Mouse (Mus musculus): Measurements from ENCODE around the gene AI837181. TPM values are rescaled to one million over a fixed set of nuclear protein-coding genes. Genes with fewer than 3 reads are reported as not detected.

Gene AI837181
- polyA plus RNA-seq, 1 experiment from 2014 or later, result 10.2 TPM

DNA sequence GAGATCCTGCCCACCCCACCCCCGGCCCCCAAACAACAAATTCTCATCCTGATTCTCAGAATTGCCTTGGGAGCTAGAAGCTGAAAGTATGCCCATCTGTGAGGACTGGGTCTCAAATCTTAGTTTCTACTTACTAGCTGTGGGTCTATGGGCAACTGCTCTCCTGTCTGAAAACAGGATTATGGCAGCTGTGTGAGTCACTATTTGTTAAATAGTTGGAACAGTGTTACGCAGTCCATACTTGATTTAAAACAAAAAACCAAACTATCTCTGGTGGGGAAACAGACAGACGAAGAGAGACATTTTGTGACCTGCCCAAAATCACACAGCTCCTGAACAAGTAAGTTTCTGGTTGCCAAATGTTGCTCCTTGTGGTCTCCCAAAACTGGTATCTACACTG lies 24.7 kb downstream of the AI837181 start:
- peaks cover 10% of the 10 kb centered on the region for H3K4me1 ChIP-seq (ENCODE audit: control insufficient read depth, insufficient read depth, low read length)
- 76% methylated on average over 3 of the region's 3 CpGs for WGBS
- no peaks in the 10 kb centered on the region for H3K9me3 ChIP-seq (ENCODE audit: control insufficient read depth, low read length)
- H3K4me3 ChIP-seq (ENCODE audit: low read length), result no peak overlapping the region
- no peak overlapping the region for H3K27ac ChIP-seq (ENCODE audit: low read length)
- H3K9ac ChIP-seq (ENCODE audit: low read depth, low read length), result no peak overlapping the region
- no peaks in the 10 kb centered on the region; the same call in 1 of the 2 replicates for H3K36me3 ChIP-seq (ENCODE audit: control insufficient read depth, insufficient read depth, low read length)
- no peak overlapping the region for H3K4me2 ChIP-seq (ENCODE audit: low read depth, low read length)
- no peak for ATAC-seq
- peaks cover 28% of the 10 kb centered on the region for H3K27me3 ChIP-seq (replicated peaks; ENCODE audit: control insufficient read depth, insufficient read depth, low read length)

DNA sequence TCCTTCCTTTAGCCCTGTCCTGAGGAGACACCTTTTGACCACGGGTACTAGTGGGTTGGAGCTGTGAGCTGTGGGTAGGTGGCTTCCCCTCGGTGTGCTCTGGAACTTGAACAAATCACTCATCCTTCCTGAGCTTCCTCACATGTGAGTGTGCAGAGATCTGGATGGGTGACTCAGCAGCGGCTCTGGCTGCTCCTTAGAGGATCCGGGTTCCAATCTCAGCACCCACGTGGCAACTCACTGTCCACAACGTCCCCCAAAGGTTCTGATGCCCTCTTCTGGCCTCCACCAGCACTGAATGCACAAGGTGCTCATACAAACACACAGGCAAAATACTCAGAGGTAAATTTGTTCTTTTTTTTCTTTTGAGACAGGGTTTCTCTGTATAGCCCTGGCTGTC lies 26.8 kb downstream of the AI837181 start:
- 80% methylated on average over 6 of the region's 6 CpGs for WGBS
- Histone ChIP-seq H3K4me1 (ENCODE audit: control insufficient read depth, insufficient read depth, low read length) (peaks cover 30% of the 10 kb centered on the region), H3K9me3 (ENCODE audit: control insufficient read depth, low read length) (no peaks in the 10 kb centered on the region), H3K4me3 (ENCODE audit: low read length) (no peak overlapping the region), H3K36me3 (ENCODE audit: control insufficient read depth, insufficient read depth, low read length) (no peaks in the 10 kb centered on the region; the same call in 1 of the 2 replicates), H3K9ac (ENCODE audit: low read depth, low read length) (no peak overlapping the region), H3K4me2 (ENCODE audit: low read depth, low read length) (no peak overlapping the region), H3K27me3 (replicated peaks; ENCODE audit: control insufficient read depth, insufficient read depth, low read length) (peaks cover 28% of the 10 kb centered on the region), H3K27ac (ENCODE audit: low read length) (no peak overlapping the region)
- no peak for ATAC-seq

DNA sequence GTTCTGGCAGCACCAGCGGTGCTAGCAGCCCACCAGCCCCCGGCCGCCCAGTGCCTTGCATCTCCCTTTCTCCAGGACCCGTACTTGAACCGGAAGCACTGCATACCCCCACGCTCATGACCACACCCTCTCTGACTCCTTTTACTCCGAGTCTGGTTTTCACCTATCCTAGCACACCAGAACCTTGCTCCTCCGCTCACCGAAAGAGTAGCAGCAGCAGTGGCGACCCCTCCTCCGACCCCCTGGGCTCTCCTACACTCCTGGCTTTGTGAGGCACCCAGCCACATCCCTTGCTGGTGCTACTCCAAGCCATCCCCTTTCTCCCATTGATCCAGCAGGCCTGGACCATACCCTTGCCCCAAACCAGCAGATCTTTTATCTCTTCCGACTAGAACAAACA lies 30.1 kb downstream of the AI837181 start:
- ATAC-seq, result no peak
- H3K36me3 ChIP-seq (ENCODE audit: control insufficient read depth, insufficient read depth, low read length), result no peaks in the 10 kb centered on the region; the same call in 1 of the 2 replicates
- H3K4me3 ChIP-seq (ENCODE audit: low read length), result peak overlapping the region; percentile 65
- H3K9me3 ChIP-seq (ENCODE audit: control insufficient read depth, low read length), result no peaks in the 10 kb centered on the region
- 82% methylated on average over 12 of the region's 12 CpGs for WGBS
- peak overlapping the region; percentile 98 for H3K4me2 ChIP-seq (ENCODE audit: low read depth, low read length)
- H3K9ac ChIP-seq (ENCODE audit: low read depth, low read length), result peak overlapping the region; percentile 85; the same call in 1 of the 2 replicates
- no peak overlapping the region for H3K27ac ChIP-seq (ENCODE audit: low read length)
- peaks cover 5% of the 10 kb centered on the region for H3K27me3 ChIP-seq (replicated peaks; ENCODE audit: control insufficient read depth, insufficient read depth, low read length)
- H3K4me1 ChIP-seq (ENCODE audit: control insufficient read depth, insufficient read depth, low read length), result peaks cover 22% of the 10 kb centered on the region

DNA sequence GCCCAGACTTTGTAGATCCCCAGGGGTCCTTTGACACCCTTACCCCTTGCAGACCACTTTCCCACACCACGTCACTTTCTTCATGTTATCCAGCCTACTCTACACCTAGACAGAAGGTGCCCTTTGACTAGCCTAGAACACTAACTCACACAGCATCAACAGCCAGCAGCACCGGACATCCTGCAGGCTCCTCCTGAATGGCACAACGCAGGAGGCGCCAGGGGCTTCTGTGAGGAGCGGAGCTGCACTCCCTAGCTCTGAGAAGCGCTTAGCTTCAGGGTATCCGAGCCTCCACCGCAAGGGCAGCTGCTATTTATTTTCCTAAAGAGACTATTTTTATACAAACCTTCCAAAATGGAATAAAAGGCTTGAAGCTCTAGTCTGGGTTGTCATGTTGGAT lies 30.6 kb downstream of the AI837181 start:
- Histone ChIP-seq H3K36me3 (ENCODE audit: control insufficient read depth, insufficient read depth, low read length) (no peaks in the 10 kb centered on the region; the same call in 1 of the 2 replicates), H3K4me1 (ENCODE audit: control insufficient read depth, insufficient read depth, low read length) (peaks cover 23% of the 10 kb centered on the region), H3K27me3 (replicated peaks; ENCODE audit: control insufficient read depth, insufficient read depth, low read length) (no peaks in the 10 kb centered on the region; the same call in 1 of the 2 replicates), H3K27ac (ENCODE audit: low read length) (no peak overlapping the region), H3K4me2 (ENCODE audit: low read depth, low read length) (peak overlapping the region; percentile 98), H3K9ac (ENCODE audit: low read depth, low read length) (peak overlapping the region; percentile 85; the same call in 1 of the 2 replicates), H3K9me3 (ENCODE audit: control insufficient read depth, low read length) (no peaks in the 10 kb centered on the region), H3K4me3 (ENCODE audit: low read length) (peak overlapping the region; percentile 65)
- no peak for ATAC-seq
- WGBS, result 65% methylated on average over 8 of the region's 8 CpGs

DNA sequence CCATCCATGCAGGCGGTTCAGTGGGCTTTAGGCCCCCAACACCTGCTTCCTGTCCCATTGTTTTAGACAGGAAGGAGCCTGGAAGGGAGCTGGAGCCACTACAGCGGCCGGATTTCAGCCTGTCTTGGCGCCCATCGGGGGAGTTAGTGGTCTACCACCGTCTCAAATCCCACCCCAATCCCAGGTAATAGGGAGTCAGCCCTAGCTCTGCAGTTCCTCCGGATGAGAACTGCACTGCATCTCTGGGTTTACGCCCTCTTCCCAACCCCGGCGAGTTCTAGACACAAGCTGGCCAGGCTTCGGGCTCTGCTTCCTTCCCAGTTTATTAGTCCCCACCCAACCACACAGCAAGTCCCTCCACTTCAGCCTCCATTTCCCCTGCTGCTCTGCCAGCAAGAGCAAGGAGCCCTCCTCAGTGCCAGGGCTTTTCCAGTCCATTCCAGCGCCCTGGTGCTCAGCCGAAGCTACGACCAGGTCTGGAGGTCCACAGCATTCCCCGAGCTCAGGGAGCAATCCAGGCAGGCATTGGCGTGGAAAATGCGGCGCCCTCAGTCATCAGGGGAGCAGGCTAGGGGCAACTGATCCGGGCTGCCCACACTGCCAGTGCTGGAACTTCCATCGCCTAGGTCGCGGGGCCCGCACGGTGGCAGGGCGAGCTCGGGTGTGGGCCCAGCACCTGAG lies 31.4 kb downstream of the AI837181 start:
- WGBS, result 3% methylated on average over 26 of the region's 26 CpGs
- Histone ChIP-seq H3K9me3 (ENCODE audit: control insufficient read depth, low read length) (no peaks in the 10 kb centered on the region), H3K27ac (ENCODE audit: low read length) (peak overlapping the region; percentile 93), H3K36me3 (ENCODE audit: control insufficient read depth, insufficient read depth, low read length) (peaks cover under 1% of the 10 kb centered on the region; the same call in 1 of the 2 replicates), H3K9ac (ENCODE audit: low read depth, low read length) (peak overlapping the region; percentile 85), H3K27me3 (replicated peaks; ENCODE audit: control insufficient read depth, insufficient read depth, low read length) (no peaks in the 10 kb centered on the region), H3K4me2 (ENCODE audit: low read depth, low read length) (peak overlapping the region; percentile 98), H3K4me1 (ENCODE audit: control insufficient read depth, insufficient read depth, low read length) (peaks cover 28% of the 10 kb centered on the region), H3K4me3 (ENCODE audit: low read length) (peak overlapping the region; percentile 65)
- no peak for ATAC-seq

DNA sequence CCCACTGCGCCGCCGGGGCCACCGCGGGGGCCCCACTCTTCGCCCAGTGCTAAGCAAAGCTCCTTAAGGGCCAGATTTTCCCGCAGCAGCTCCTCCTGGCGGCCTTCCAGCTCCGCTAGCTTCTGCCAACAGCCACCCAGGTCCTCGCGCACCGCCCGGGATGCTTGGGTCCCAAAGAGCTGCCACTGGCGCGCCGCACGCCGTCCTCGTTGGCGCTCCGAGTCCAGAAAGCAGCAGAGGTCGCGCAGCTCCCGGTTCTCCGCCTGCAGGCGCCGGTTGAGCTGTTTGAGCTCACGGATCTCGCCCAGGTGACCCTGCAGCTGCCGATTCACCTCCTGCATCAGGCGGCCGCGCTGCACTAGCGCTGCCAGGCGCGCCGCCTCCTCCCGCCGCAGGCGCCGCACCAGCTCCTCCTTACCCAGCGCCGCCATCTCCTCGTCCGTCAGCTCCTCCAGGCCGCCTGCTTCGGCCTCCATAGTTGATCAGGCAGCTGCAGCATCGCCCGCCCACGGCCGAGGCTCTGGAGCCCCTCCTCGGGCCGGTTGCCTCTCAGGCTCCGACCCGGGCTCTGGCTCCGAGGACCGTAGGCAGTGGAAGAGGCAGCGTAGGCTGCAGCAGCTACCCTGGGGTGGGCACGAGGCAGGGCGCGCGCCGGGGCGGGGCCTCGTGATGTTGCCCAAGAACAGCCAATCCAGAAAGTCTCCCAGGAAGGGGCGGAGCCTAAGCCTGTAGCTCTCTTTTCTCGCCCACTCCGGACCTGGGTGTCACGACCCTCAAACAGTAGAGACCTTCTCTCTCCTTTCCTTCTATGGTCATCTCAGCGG lies 32.2 kb downstream of the AI837181 start:
- under 1% methylated on average over 70 of the region's 70 CpGs for WGBS
- no peaks in the 10 kb centered on the region for H3K9me3 ChIP-seq (ENCODE audit: control insufficient read depth, low read length)
- ATAC-seq, result peak; percentile 88

DNA sequence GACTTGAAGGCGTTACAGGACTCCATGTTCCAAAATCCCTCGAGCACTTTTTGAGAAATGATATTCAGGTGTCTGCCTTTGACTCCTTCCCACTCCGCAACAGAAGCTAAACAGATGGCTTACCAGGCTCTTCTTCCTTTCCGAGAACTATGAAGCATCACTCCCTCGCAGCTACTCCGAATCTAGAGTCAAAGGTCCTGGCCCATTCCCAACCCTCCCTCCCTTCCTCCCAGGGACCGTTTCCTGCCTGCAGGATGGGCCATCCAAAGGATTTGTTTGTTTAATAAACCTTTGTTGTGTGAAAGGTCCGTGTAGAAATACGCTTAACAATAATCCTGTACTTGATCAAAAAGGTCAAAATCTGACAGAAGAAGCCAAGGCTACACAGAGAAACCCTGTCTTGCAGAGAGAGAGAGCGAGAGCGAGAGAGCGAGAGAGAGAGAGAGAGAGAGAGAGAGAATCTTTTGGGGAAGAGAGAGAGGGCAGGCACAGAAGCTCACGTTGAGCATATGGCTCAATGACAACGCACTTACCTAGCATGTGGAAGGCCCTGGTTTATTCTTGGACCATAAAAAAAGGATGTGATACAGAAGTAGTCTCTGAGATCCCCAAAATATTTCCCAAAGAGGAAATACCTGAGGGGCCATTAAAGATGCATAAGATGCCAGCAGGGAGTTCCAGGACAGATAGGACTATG lies 33.0 kb downstream of the AI837181 start, which contains the start of gene Ccdc85b:
Gene Ccdc85b (minus strand): TSS at position 149 of the 697 bp plus-strand sequence.
- H3K9ac ChIP-seq (ENCODE audit: low read depth, low read length), result peak within 1 kb of the TSS; percentile 85
- peak within 1 kb of the TSS; percentile 98 for H3K4me2 ChIP-seq (ENCODE audit: low read depth, low read length)
- H3K36me3 ChIP-seq (ENCODE audit: control insufficient read depth, insufficient read depth, low read length), result peaks cover 3% of the 10 kb centered on the region; the same call in 1 of the 2 replicates
- H3K27me3 ChIP-seq (replicated peaks; ENCODE audit: control insufficient read depth, insufficient read depth, low read length), result no peaks in the 10 kb centered on the region
- peaks cover 30% of the 10 kb centered on the region for H3K4me1 ChIP-seq (ENCODE audit: control insufficient read depth, insufficient read depth, low read length)
- peak within 1 kb of the TSS; percentile 93 for H3K27ac ChIP-seq (ENCODE audit: low read length)
- H3K4me3 ChIP-seq (ENCODE audit: low read length), result peak within 1 kb of the TSS; percentile 65
- WGBS, result 12% methylated on average over 14 of the region's 14 CpGs
- ATAC-seq, result peak; percentile 12
- H3K9me3 ChIP-seq (ENCODE audit: control insufficient read depth, low read length), result no peaks in the 10 kb centered on the region

More for the DNA sequence above, 32.2 kb downstream of the AI837181 start:
- Histone ChIP-seq H3K36me3 (ENCODE audit: control insufficient read depth, insufficient read depth, low read length) (peaks cover 3% of the 10 kb centered on the region; the same call in 1 of the 2 replicates), H3K27ac (ENCODE audit: low read length) (peak overlapping the region; percentile 93), H3K4me1 (ENCODE audit: control insufficient read depth, insufficient read depth, low read length) (peaks cover 30% of the 10 kb centered on the region), H3K9ac (ENCODE audit: low read depth, low read length) (peak overlapping the region; percentile 85), H3K27me3 (replicated peaks; ENCODE audit: control insufficient read depth, insufficient read depth, low read length) (no peaks in the 10 kb centered on the region), H3K4me2 (ENCODE audit: low read depth, low read length) (peak overlapping the region; percentile 98), H3K4me3 (ENCODE audit: low read length) (peak overlapping the region; percentile 65)

DNA sequence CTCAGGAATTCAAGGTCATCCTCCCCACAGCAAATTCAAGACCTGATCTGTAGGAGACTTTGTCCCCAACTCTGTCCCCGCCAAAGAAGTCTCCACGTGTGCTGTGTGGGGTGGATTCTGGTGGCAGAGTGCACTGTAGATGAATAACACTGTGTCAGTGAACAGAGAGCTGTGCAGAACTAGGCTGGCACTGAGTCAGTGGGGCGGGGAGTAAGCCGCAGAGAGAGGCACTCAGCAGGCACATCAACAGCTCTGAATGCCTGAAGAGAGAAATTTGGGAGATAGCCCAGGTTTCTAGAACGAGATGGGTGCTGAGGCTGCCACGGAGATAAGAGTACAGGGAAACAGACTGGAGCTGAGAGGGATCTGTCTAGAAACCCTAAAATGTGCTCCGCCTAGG lies 34.1 kb downstream of the AI837181 start:
- Histone ChIP-seq H3K36me3 (ENCODE audit: control insufficient read depth, insufficient read depth, low read length) (peaks cover 3% of the 10 kb centered on the region; the same call in 1 of the 2 replicates), H3K4me1 (ENCODE audit: control insufficient read depth, insufficient read depth, low read length) (peaks cover 30% of the 10 kb centered on the region)
- no peak for ATAC-seq

More for the DNA sequence above, 34.1 kb downstream of the AI837181 start:
- no peak overlapping the region for H3K4me2 ChIP-seq (ENCODE audit: low read depth, low read length)
- no peak overlapping the region for H3K27ac ChIP-seq (ENCODE audit: low read length)
- H3K27me3 ChIP-seq (replicated peaks; ENCODE audit: control insufficient read depth, insufficient read depth, low read length), result no peaks in the 10 kb centered on the region
- WGBS, result 63% methylated on average over 7 of the region's 7 CpGs
- H3K9me3 ChIP-seq (ENCODE audit: control insufficient read depth, low read length), result no peaks in the 10 kb centered on the region
- H3K9ac ChIP-seq (ENCODE audit: low read depth, low read length), result no peak overlapping the region
- H3K4me3 ChIP-seq (ENCODE audit: low read length), result no peak overlapping the region
